Mouse (Mus musculus) limb, embryonic 15.5 days (tissue): ENCODE measurements at regions not wholly inside any gene's neighbourhood (a gene's known extent, or its start where the extent isn't known, plus 50 kb on each side); places are given as distances from the start of the nearest gene placed in this dataset.
"Not testable (repeated sequence)": the region's sequence is repeated elsewhere in the genome, so short reads cannot be mapped to it uniquely, and the experiment has no call there.

Experiments used
- ATAC-seq: fragments of 200-750 bp; cut with Nextera tagmentation; 2 replicates; pipeline ENCODE4 v1.8.0; 2017; ENCODE audit warnings: low read depth, moderate TSS enrichment; ENCODE audit not compliant: insufficient number of reproducible peaks, low FRiP score, low TSS enrichment
- H3K27ac ChIP-seq: fragments of 300-500 bp; sonication (generic); 2 replicates; pipeline ENCODE4 v1.5.1; 2015; ENCODE audit warnings: moderate library complexity, mild to moderate bottlenecking, inconsistent platforms
- H3K27me3 ChIP-seq: fragments of 300-500 bp; sonication (generic); 2 replicates; pipeline ENCODE4 v1.6.1; 2015; ENCODE audit warnings: inconsistent platforms
- H3K36me3 ChIP-seq: fragments of 300-500 bp; sonication (generic); 2 replicates; pipeline ENCODE4 v1.6.1; 2015; ENCODE audit warnings: inconsistent platforms
- H3K4me1 ChIP-seq: fragments of 300-500 bp; sonication (generic); 2 replicates; pipeline ENCODE4 v1.6.1; 2015; ENCODE audit warnings: inconsistent platforms
- H3K4me2 ChIP-seq: fragments of 300-500 bp; sonication (generic); 2 replicates; pipeline ENCODE4 v1.6.1; 2015; ENCODE audit warnings: mild to moderate bottlenecking, inconsistent platforms
- H3K4me3 ChIP-seq: fragments of 300-500 bp; sonication (generic); 2 replicates; pipeline ENCODE4 v1.5.1; 2015; ENCODE audit warnings: mild to moderate bottlenecking, inconsistent platforms
- H3K9ac ChIP-seq: fragments of 300-500 bp; sonication (generic); 2 replicates; pipeline ENCODE4 v1.6.1; 2015; ENCODE audit warnings: inconsistent platforms
- H3K9me3 ChIP-seq: fragments of 300-500 bp; sonication (generic); 2 replicates; pipeline ENCODE4 v1.6.1; 2016; ENCODE audit warnings: inconsistent platforms
- WGBS: fragments of 180-500 bp; shearing (Covaris S2); methylation state at CpG from one replicate; pipeline ENCODE4 v1.1.7; 2015; 5-methylcytosine and 5-hydroxymethylcytosine counted together

- Histone ChIP-seq H3K4me2 (no peak overlapping the region), H3K4me1 (no peaks in the 10 kb centered on the region), H3K9ac (no peak overlapping the region), H3K27ac (no peak overlapping the region), H3K4me3 (no peak overlapping the region), H3K36me3 (no peaks in the 10 kb centered on the region), H3K9me3 (no peaks in the 10 kb centered on the region), H3K27me3 (no peaks in the 10 kb centered on the region)
- 98% methylated on average over 4 of the region's 4 CpGs for WGBS
- ATAC-seq = no peak
Observed at GRCm38 (mm10) chr7:137653837-137654236, 216.4 kb downstream of the Glrx3 start.

- Histone ChIP-seq H3K36me3 (no peaks in the 10 kb centered on the region), H3K27me3 (no peaks in the 10 kb centered on the region), H3K4me3 (no peak overlapping the region), H3K9ac (no peak overlapping the region), H3K27ac (no peak overlapping the region), H3K4me1 (no peaks in the 10 kb centered on the region), H3K4me2 (no peak overlapping the region), H3K9me3 (no peaks in the 10 kb centered on the region)
- WGBS = 74% methylated on average over 2 of the region's 2 CpGs
- ATAC-seq = no peak
Observed at GRCm38 (mm10) chr7:137667165-137667564, 229.8 kb downstream of the Glrx3 start.

- WGBS = 55% methylated on average over 4 of the region's 4 CpGs
- H3K4me3 ChIP-seq = no peak overlapping the region
- H3K4me1 ChIP-seq = no peaks in the 10 kb centered on the region
Observed at GRCm38 (mm10) chr7:137671156-137671555, 233.7 kb downstream of the Glrx3 start.

GRCm38 (mm10) chr7:137674596-137674995 lies 237.2 kb downstream of the Glrx3 start:
- no peaks in the 10 kb centered on the region for H3K4me1 ChIP-seq
- H3K9me3 ChIP-seq = no peaks in the 10 kb centered on the region
- no peak overlapping the region for H3K4me3 ChIP-seq
- no peak overlapping the region for H3K4me2 ChIP-seq
- no peaks in the 10 kb centered on the region for H3K27me3 ChIP-seq
- no peak overlapping the region for H3K27ac ChIP-seq
- H3K9ac ChIP-seq = no peak overlapping the region
- no peaks in the 10 kb centered on the region for H3K36me3 ChIP-seq
- 77% methylated on average over 1 of the region's 1 CpGs for WGBS
- ATAC-seq = no peak

More at GRCm38 (mm10) chr7:137671156-137671555, 233.7 kb downstream of the Glrx3 start:
- Histone ChIP-seq H3K9me3 (no peaks in the 10 kb centered on the region), H3K36me3 (no peaks in the 10 kb centered on the region), H3K27me3 (no peaks in the 10 kb centered on the region), H3K4me2 (no peak overlapping the region), H3K27ac (no peak overlapping the region), H3K9ac (no peak overlapping the region)
- ATAC-seq = no peak

GRCm38 (mm10) chr7:137675381-137675780 lies 238.0 kb downstream of the Glrx3 start:
- Histone ChIP-seq H3K27me3 (no peaks in the 10 kb centered on the region), H3K36me3 (no peaks in the 10 kb centered on the region), H3K4me3 (no peak overlapping the region), H3K9ac (no peak overlapping the region), H3K9me3 (no peaks in the 10 kb centered on the region), H3K27ac (no peak overlapping the region), H3K4me2 (no peak overlapping the region), H3K4me1 (no peaks in the 10 kb centered on the region)
- 86% methylated on average over 5 of the region's 5 CpGs for WGBS
- no peak for ATAC-seq

GRCm38 (mm10) chr7:137684826-137685225 lies 247.4 kb downstream of the Glrx3 start:
- WGBS = 38% methylated on average over 6 of the region's 6 CpGs

GRCm38 (mm10) chr7:137685320-137685719 lies 247.9 kb downstream of the Glrx3 start:
- ATAC-seq = no peak
- Histone ChIP-seq H3K27me3 (no peaks in the 10 kb centered on the region), H3K27ac (no peak overlapping the region), H3K9me3 (no peaks in the 10 kb centered on the region), H3K4me1 (0 out of 2 replicates have a peak, but pooled peaks cover 3% of the 10 kb centered on the region), H3K4me2 (no peak overlapping the region), H3K4me3 (no peak overlapping the region), H3K36me3 (no peaks in the 10 kb centered on the region), H3K9ac (no peak overlapping the region)
- 32% methylated on average over 6 of the region's 6 CpGs for WGBS

More at GRCm38 (mm10) chr7:137684826-137685225, 247.4 kb downstream of the Glrx3 start:
- H3K27me3 ChIP-seq = no peaks in the 10 kb centered on the region
- H3K9ac ChIP-seq = no peak overlapping the region
- no peak overlapping the region for H3K27ac ChIP-seq
- H3K4me1 ChIP-seq = 0 out of 2 replicates have a peak, but pooled peaks cover 3% of the 10 kb centered on the region
- H3K4me3 ChIP-seq = no peak overlapping the region
- no peaks in the 10 kb centered on the region for H3K36me3 ChIP-seq
- ATAC-seq = no peak
- no peak overlapping the region for H3K4me2 ChIP-seq
- H3K9me3 ChIP-seq = no peaks in the 10 kb centered on the region

- Histone ChIP-seq H3K4me1 (no peaks in the 10 kb centered on the region; the same call in 1 of the 2 replicates), H3K27ac (no peak overlapping the region), H3K9ac (no peak overlapping the region), H3K4me3 (no peak overlapping the region), H3K9me3 (no peaks in the 10 kb centered on the region), H3K27me3 (no peaks in the 10 kb centered on the region), H3K36me3 (no peaks in the 10 kb centered on the region), H3K4me2 (no peak overlapping the region)
- 77% methylated on average over 5 of the region's 5 CpGs for WGBS
- no peak for ATAC-seq
Observed at GRCm38 (mm10) chr7:137696831-137697230, 259.4 kb downstream of the Glrx3 start.

- 79% methylated on average over 6 of the region's 6 CpGs for WGBS
- H3K27me3 ChIP-seq, H3K4me2 ChIP-seq, H3K9me3 ChIP-seq, H3K4me1 ChIP-seq, ATAC-seq, H3K9ac ChIP-seq, H3K27ac ChIP-seq, H3K4me3 ChIP-seq, H3K36me3 ChIP-seq: not testable (repeated sequence)
Observed at GRCm38 (mm10) chr7:137698501-137698900, 261.1 kb downstream of the Glrx3 start.

GRCm38 (mm10) chr7:137712862-137713261 lies 275.4 kb downstream of the Glrx3 start:
- Histone ChIP-seq H3K4me3 (no peak overlapping the region), H3K4me2 (no peak overlapping the region), H3K4me1 (peaks cover 8% of the 10 kb centered on the region; the same call in 1 of the 2 replicates), H3K9me3 (no peaks in the 10 kb centered on the region), H3K27ac (no peak overlapping the region), H3K36me3 (no peaks in the 10 kb centered on the region), H3K9ac (no peak overlapping the region), H3K27me3 (no peaks in the 10 kb centered on the region)
- no peak for ATAC-seq
- WGBS = 51% methylated on average over 9 of the region's 9 CpGs

- Histone ChIP-seq H3K36me3 (no peaks in the 10 kb centered on the region), H3K4me2 (no peak overlapping the region), H3K9ac (no peak overlapping the region), H3K27ac (no peak overlapping the region), H3K27me3 (no peaks in the 10 kb centered on the region), H3K4me3 (no peak overlapping the region), H3K9me3 (no peaks in the 10 kb centered on the region), H3K4me1 (peaks cover 8% of the 10 kb centered on the region; the same call in 1 of the 2 replicates)
- ATAC-seq = no peak
- 71% methylated on average over 3 of the region's 3 CpGs for WGBS
Observed at GRCm38 (mm10) chr7:137713856-137714255, 276.4 kb downstream of the Glrx3 start.

- Histone ChIP-seq H3K9ac (no peak overlapping the region), H3K27me3 (no peaks in the 10 kb centered on the region), H3K36me3 (no peaks in the 10 kb centered on the region), H3K27ac (no peak overlapping the region), H3K4me1 (peaks cover 8% of the 10 kb centered on the region; the same call in 1 of the 2 replicates), H3K4me2 (no peak overlapping the region), H3K4me3 (no peak overlapping the region), H3K9me3 (no peaks in the 10 kb centered on the region)
- 28% methylated on average over 12 of the region's 12 CpGs for WGBS
- no peak for ATAC-seq
Observed at GRCm38 (mm10) chr7:137714318-137714962, 277.0 kb downstream of the Glrx3 start.
